Mouse (Mus musculus) neural tube, embryonic 13.5 days (tissue): ENCODE data around the gene Ypel5. TPM values are rescaled to one million over a fixed set of nuclear protein-coding genes. Genes with fewer than 3 reads are reported as not detected.

ENCODE experiments used
- ATAC-seq: fragments of 200-750 bp; cut with Nextera tagmentation; 2 replicates; pipeline ENCODE4 v1.8.0; 2017; ENCODE audit warnings: low read depth, mild to moderate bottlenecking, moderate TSS enrichment, moderate library complexity
- H3K27ac ChIP-seq: fragments of 300-500 bp; sonication (generic); replicated peaks from 2 replicates; pipeline ENCODE4 v1.5.1; 2015; ENCODE audit warnings: moderate library complexity, mild to moderate bottlenecking, inconsistent platforms
- H3K27me3 ChIP-seq: fragments of 300-500 bp; sonication (generic); 2 replicates; pipeline ENCODE4 v1.6.1; 2015; ENCODE audit warnings: mild to moderate bottlenecking, inconsistent platforms
- H3K36me3 ChIP-seq: fragments of 300-500 bp; sonication (generic); 2 replicates; pipeline ENCODE4 v1.6.1; 2015; ENCODE audit warnings: mild to moderate bottlenecking, inconsistent platforms
- H3K4me1 ChIP-seq: fragments of 300-500 bp; sonication (generic); replicated peaks from 2 replicates; pipeline ENCODE4 v1.6.1; 2015; ENCODE audit warnings: inconsistent platforms
- H3K4me2 ChIP-seq: fragments of 300-500 bp; sonication (generic); 2 replicates; pipeline ENCODE4 v1.6.1; 2015; ENCODE audit warnings: inconsistent platforms, mild to moderate bottlenecking, moderate library complexity
- H3K4me3 ChIP-seq: fragments of 300-500 bp; sonication (generic); 2 replicates; pipeline ENCODE4 v1.5.1; 2015; ENCODE audit warnings: mild to moderate bottlenecking, inconsistent platforms
- H3K9ac ChIP-seq: fragments of 300-500 bp; sonication (generic); 2 replicates; pipeline ENCODE4 v1.6.1; 2015; ENCODE audit warnings: moderate library complexity, mild to moderate bottlenecking, inconsistent platforms
- H3K9me3 ChIP-seq: fragments of 300-500 bp; sonication (generic); 2 replicates; pipeline ENCODE4 v1.6.1; 2016; ENCODE audit warnings: inconsistent platforms
- WGBS: fragments of 180-500 bp; shearing (Covaris S2); methylation state at CpG from one replicate; pipeline ENCODE4 v1.1.7; 2015; 5-methylcytosine and 5-hydroxymethylcytosine counted together
- polyA plus RNA-seq: library from polyadenylated mRNA; unstranded; fragments of >200 nt; fragmentation: Nextera tagmentation; extraction: Ambion mirVana; gene quantifications from 2 replicates; pipeline ENCODE4 v1.2.1, GENCODE M21; 2015

Gene Ypel5
- polyA plus RNA-seq, 1 experiment from 2014 or later: 116 TPM

GRCm38 (mm10) chr17:72857677-72858633, 21.7 kb downstream of the Ypel5 start:
- ATAC-seq: peak; percentile 72
- Histone ChIP-seq H3K4me2 (no peak overlapping the region), H3K36me3 (peaks cover 7% of the 10 kb centered on the region; the same call in 1 of the 2 replicates), H3K27ac (no peak overlapping the region), H3K27me3 (no peaks in the 10 kb centered on the region), H3K9me3 (no peaks in the 10 kb centered on the region), H3K4me3 (no peak overlapping the region), H3K9ac (no peak overlapping the region), H3K4me1 (no peaks in the 10 kb centered on the region)
- 62% methylated on average over 13 of the region's 13 CpGs for WGBS

DNA sequence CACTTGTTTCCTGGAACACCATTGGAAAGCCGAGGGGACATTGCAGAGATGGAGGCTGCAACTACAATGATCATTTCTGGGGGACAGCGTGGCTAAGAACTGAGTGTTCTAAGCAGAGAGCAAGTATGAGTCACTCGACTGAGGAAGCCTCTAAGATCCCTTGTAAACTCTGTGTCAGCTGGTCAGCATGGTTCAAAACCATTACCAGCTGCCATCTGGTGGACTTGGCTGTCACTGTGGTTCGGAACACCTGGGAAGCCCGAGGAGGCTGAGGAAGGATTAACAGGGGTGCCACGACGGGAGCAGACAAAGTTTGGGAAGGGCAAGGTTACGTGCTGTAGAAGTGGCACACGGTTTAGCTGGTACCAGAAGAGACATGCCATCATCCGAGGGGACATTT, 27.0 kb downstream of the Ypel5 start:
- Histone ChIP-seq H3K27me3 (no peaks in the 10 kb centered on the region), H3K27ac (no peak overlapping the region), H3K9ac (no peak overlapping the region), H3K4me3 (no peak overlapping the region), H3K4me1 (no peaks in the 10 kb centered on the region), H3K4me2 (no peak overlapping the region), H3K9me3 (no peaks in the 10 kb centered on the region), H3K36me3 (no peaks in the 10 kb centered on the region)
- 86% methylated on average over 10 of the region's 10 CpGs for WGBS
- no peak for ATAC-seq

GRCm38 (mm10) chr17:72866624-72867245, 30.5 kb downstream of the Ypel5 start:
- H3K4me2 ChIP-seq: no peak overlapping the region
- no peaks in the 10 kb centered on the region for H3K4me1 ChIP-seq
- 87% methylated on average over 3 of the region's 3 CpGs for WGBS
- ATAC-seq: no peak
- H3K36me3 ChIP-seq: no peaks in the 10 kb centered on the region
- no peak overlapping the region for H3K27ac ChIP-seq
- no peak overlapping the region for H3K4me3 ChIP-seq
- H3K9me3 ChIP-seq: no peaks in the 10 kb centered on the region
- no peak overlapping the region for H3K9ac ChIP-seq
- H3K27me3 ChIP-seq: no peaks in the 10 kb centered on the region

DNA sequence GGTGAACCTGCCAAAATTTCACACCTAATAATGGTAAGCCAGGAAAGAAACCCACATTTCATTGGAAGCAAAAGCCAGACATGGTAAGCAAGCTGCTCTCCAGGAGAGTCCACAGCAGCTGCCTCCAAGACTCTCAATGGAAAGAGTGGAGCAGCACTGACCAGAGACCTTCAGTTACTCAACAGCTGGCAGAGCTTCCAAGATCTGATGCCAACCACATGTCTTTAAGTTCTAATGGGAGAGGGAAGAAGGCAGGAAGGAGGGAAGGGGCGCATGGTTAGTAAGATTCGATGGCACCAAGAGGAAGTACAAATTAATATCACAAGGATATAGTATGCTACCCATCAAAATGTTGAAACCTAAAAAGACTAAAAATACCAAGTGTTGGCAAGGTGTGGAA, 31.9 kb downstream of the Ypel5 start:
- Histone ChIP-seq H3K4me1 (no peaks in the 10 kb centered on the region), H3K36me3 (no peaks in the 10 kb centered on the region), H3K9me3 (no peaks in the 10 kb centered on the region), H3K27ac (no peak overlapping the region), H3K9ac (no peak overlapping the region), H3K4me2 (no peak overlapping the region), H3K27me3 (no peaks in the 10 kb centered on the region), H3K4me3 (no peak overlapping the region)
- 89% methylated on average over 2 of the region's 2 CpGs for WGBS
- ATAC-seq: no peak

DNA sequence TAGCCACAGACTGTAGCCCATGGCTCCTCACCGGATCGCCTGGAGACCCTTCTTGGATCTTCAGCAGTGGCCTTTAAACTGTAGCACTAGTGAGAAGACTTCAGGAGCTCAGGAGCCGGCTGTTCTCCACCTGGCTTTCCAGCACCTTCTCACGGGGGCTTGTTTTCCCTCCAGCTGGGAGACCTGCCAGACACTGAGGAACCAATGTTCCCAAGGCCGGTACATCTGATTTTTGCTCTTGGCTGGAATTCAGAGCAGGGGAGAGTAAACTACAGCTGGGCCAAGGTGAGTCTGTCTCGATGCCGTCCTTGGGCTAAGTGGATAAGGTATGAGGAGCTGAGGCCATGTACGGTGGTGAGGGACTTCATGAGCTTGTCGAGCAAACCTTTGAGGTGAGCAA, 42.7 kb downstream of the Ypel5 start:
- Histone ChIP-seq H3K4me1 (no peaks in the 10 kb centered on the region), H3K4me3 (no peak overlapping the region), H3K27me3 (no peaks in the 10 kb centered on the region), H3K36me3 (no peaks in the 10 kb centered on the region), H3K9ac (no peak overlapping the region), H3K9me3 (no peaks in the 10 kb centered on the region), H3K27ac (no peak overlapping the region), H3K4me2 (no peak overlapping the region)
- ATAC-seq: no peak
- WGBS: 88% methylated on average over 9 of the region's 9 CpGs

DNA sequence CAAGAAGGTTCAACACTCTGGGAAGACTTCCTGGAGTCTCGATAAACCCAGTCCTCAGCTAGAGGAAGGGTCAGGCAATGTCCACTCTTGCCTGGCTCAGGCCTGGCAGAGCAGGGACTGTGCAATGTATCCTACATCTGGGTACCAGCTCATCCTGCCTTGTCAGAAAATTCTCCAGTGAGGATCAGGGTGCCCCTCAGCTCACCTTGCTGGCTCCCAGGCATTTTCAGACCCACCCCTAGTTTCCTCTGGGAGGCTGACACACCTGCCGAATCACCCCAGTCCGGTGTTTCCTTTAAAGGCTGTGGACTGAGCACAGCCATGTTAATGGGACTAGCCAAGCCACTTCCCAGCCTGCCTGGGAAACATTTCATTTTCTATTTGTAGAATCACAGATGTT, 43.9 kb downstream of the Ypel5 start:
- Histone ChIP-seq H3K4me1 (no peaks in the 10 kb centered on the region), H3K27me3 (no peaks in the 10 kb centered on the region), H3K4me3 (no peak overlapping the region), H3K36me3 (no peaks in the 10 kb centered on the region), H3K9ac (no peak overlapping the region), H3K9me3 (no peaks in the 10 kb centered on the region), H3K4me2 (no peak overlapping the region), H3K27ac (no peak overlapping the region)
- ATAC-seq: no peak
- 78% methylated on average over 3 of the region's 3 CpGs for WGBS

DNA sequence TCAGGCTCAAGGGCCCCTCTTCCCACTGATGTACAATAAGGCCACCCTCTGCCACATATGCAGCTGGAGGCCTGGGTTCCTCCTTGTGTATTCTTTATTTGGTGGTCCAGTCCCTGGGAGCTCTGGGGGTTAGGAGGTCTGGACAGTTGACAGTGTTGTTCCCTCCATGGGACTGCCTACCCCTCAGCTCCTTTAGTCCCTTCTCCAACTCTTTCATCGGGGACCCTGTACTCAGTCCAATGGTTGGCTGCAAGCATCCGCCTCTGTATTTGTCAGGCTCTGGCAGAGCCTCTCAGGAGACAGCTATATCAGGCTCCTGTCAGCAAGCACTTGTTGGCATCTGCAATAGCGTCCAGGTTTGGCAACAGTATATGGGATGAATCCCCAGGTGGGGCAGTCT, 44.8 kb downstream of the Ypel5 start:
- H3K36me3 ChIP-seq: no peaks in the 10 kb centered on the region
- H3K27ac ChIP-seq: no peak overlapping the region
- ATAC-seq: no peak
- H3K9ac ChIP-seq: no peak overlapping the region
- WGBS: 80% methylated on average over 3 of the region's 3 CpGs
- H3K4me1 ChIP-seq: no peaks in the 10 kb centered on the region
- H3K27me3 ChIP-seq: no peaks in the 10 kb centered on the region
- 0 out of 2 replicates have a peak, but pooled peaks cover 2% of the 10 kb centered on the region for H3K9me3 ChIP-seq
- no peak overlapping the region for H3K4me2 ChIP-seq
- H3K4me3 ChIP-seq: no peak overlapping the region

DNA sequence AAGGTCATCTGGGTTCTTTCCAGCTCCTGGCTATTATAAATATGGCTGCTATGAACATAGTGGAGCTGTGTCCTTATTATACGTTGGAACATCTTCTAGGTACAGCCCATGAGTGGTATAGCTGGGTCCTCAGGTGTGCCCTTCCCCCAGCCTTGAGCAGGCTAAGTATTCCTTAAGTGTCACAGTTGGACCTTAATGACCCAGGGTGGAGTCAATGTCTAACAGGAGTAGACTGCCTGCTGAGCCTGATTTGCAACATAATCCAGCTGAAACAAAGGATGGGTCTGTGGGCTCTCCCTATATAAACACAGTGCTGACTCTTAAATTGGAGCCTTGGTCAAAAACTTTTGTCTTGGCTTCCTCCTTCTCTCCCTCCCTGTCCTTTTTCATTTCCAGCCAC, 45.6 kb downstream of the Ypel5 start:
- H3K9ac ChIP-seq: no peak overlapping the region
- no peak overlapping the region for H3K27ac ChIP-seq
- 0 out of 2 replicates have a peak, but pooled peaks cover 2% of the 10 kb centered on the region for H3K9me3 ChIP-seq
- H3K4me1 ChIP-seq: no peaks in the 10 kb centered on the region
- H3K36me3 ChIP-seq: no peaks in the 10 kb centered on the region
- no peak overlapping the region for H3K4me2 ChIP-seq
- ATAC-seq: no peak
- H3K4me3 ChIP-seq: no peak overlapping the region
- no peaks in the 10 kb centered on the region for H3K27me3 ChIP-seq
- 57% methylated on average over 1 of the region's 1 CpGs for WGBS

- H3K4me3 ChIP-seq: no peak overlapping the region
- 19% methylated on average over 20 of the region's 20 CpGs for WGBS
Measured at GRCm38 (mm10) chr17:72889556-72890397, 53.5 kb downstream of the Ypel5 start.

GRCm38 (mm10) chr17:72890398-72890898, 54.2 kb downstream of the Ypel5 start:
- no peak overlapping the region for H3K27ac ChIP-seq
- no peaks in the 10 kb centered on the region for H3K36me3 ChIP-seq
- H3K27me3 ChIP-seq: no peaks in the 10 kb centered on the region
- peak; percentile 81 for ATAC-seq
- H3K9me3 ChIP-seq: 0 out of 2 replicates have a peak, but pooled peaks cover 2% of the 10 kb centered on the region
- H3K4me3 ChIP-seq: no peak overlapping the region
- peaks cover 7% of the 10 kb centered on the region; the same call in 1 of the 2 replicates for H3K4me1 ChIP-seq
- H3K9ac ChIP-seq: no peak overlapping the region
- 57% methylated on average over 8 of the region's 8 CpGs for WGBS
- no peak overlapping the region for H3K4me2 ChIP-seq

More at GRCm38 (mm10) chr17:72889556-72890397, 53.5 kb downstream of the Ypel5 start:
- H3K4me1 ChIP-seq: peaks cover 7% of the 10 kb centered on the region; the same call in 1 of the 2 replicates
- no peaks in the 10 kb centered on the region for H3K36me3 ChIP-seq
- peak; percentile 90 for ATAC-seq
- no peak overlapping the region for H3K9ac ChIP-seq
- H3K27ac ChIP-seq: 0 out of 2 replicates have a peak overlapping the region, but pooled peaks have one; percentile 28
- peak overlapping the region; percentile 34 for H3K4me2 ChIP-seq
- no peaks in the 10 kb centered on the region for H3K27me3 ChIP-seq
- 0 out of 2 replicates have a peak, but pooled peaks cover 2% of the 10 kb centered on the region for H3K9me3 ChIP-seq

DNA sequence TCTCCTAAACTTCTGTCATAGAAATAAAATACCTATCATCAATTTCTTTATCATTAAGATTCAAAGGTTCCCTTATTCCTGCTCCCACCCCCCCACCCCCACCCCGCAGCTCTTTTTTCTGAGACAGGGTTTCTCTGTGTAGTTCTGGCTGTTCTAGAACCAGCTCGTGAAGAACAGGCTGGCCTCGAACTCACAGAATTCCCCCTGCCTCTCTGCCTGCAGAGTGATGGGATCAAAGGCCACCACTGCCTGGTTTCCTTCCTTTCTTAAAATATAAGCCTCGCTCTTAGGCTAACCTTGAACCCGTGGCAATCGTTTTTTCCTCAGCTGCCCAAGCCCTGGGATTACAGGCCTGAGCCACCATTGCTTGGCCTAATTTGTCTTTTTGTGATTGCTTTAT, 55.3 kb downstream of the Ypel5 start:
- Histone ChIP-seq H3K4me3 (no peak overlapping the region), H3K27me3 (no peaks in the 10 kb centered on the region), H3K27ac (no peak overlapping the region), H3K36me3 (no peaks in the 10 kb centered on the region), H3K9ac (no peak overlapping the region), H3K4me1 (peaks cover 7% of the 10 kb centered on the region; the same call in 1 of the 2 replicates), H3K4me2 (no peak overlapping the region), H3K9me3 (no peaks in the 10 kb centered on the region)
- 90% methylated on average over 6 of the region's 6 CpGs for WGBS
- no peak for ATAC-seq
